Mouse (Mus musculus): ENCODE data around the gene A630001G21Rik.

The A630001G21Rik gene

GRCm38 (mm10) chr1:85735463-85736123, 42.9 kb downstream of the A630001G21Rik start:
- DNase-seq (ENCODE audit: extremely low spot score): no peak

GRCm38 (mm10) chr1:85734511-85734910, 43.9 kb downstream of the A630001G21Rik start:
- DNase-seq (ENCODE audit: extremely low spot score): no peak

- no peak for DNase-seq (ENCODE audit: extremely low spot score)
Observed at GRCm38 (mm10) chr1:85732581-85732980, 45.9 kb downstream of the A630001G21Rik start.

- DNase-seq (ENCODE audit: extremely low spot score): no peak
Observed at GRCm38 (mm10) chr1:85730471-85730870, 48.0 kb downstream of the A630001G21Rik start.

GRCm38 (mm10) chr1:85720220-85720893, 58.1 kb downstream of the A630001G21Rik start:
- DNase-seq (ENCODE audit: extremely low spot score): no peak

- DNase-seq (ENCODE audit: extremely low spot score): no peak
Observed at GRCm38 (mm10) chr1:85719049-85719448, 59.4 kb downstream of the A630001G21Rik start.

GRCm38 (mm10) chr1:85716447-85717027, 61.9 kb downstream of the A630001G21Rik start:
- no peak for DNase-seq (ENCODE audit: extremely low spot score)

GRCm38 (mm10) chr1:85714501-85714900, 63.9 kb downstream of the A630001G21Rik start:
- DNase-seq (ENCODE audit: extremely low spot score): no peak

GRCm38 (mm10) chr1:85706754-85707153, 71.7 kb downstream of the A630001G21Rik start:
- DNase-seq (ENCODE audit: extremely low spot score): no peak

GRCm38 (mm10) chr1:85705552-85705951, 72.9 kb downstream of the A630001G21Rik start:
- DNase-seq (ENCODE audit: extremely low spot score): no peak

- DNase-seq (ENCODE audit: extremely low spot score): peak; percentile 75
Observed at GRCm38 (mm10) chr1:85703245-85704186, 74.9 kb downstream of the A630001G21Rik start.

GRCm38 (mm10) chr1:85702531-85702930, 75.9 kb downstream of the A630001G21Rik start:
- no peak for DNase-seq (ENCODE audit: extremely low spot score)

GRCm38 (mm10) chr1:85697721-85698493, 80.5 kb downstream of the A630001G21Rik start:
- DNase-seq (ENCODE audit: extremely low spot score): no peak

- DNase-seq (ENCODE audit: extremely low spot score): no peak
Observed at GRCm38 (mm10) chr1:85695646-85696045, 82.8 kb downstream of the A630001G21Rik start.

GRCm38 (mm10) chr1:85693280-85693679, 85.2 kb downstream of the A630001G21Rik start:
- DNase-seq (ENCODE audit: extremely low spot score): no peak

GRCm38 (mm10) chr1:85692281-85692680, 86.2 kb downstream of the A630001G21Rik start:
- no peak for DNase-seq (ENCODE audit: extremely low spot score)

GRCm38 (mm10) chr1:85690544-85690943, 87.9 kb downstream of the A630001G21Rik start:
- DNase-seq (ENCODE audit: extremely low spot score): no peak

- no peak for DNase-seq (ENCODE audit: extremely low spot score)
Observed at GRCm38 (mm10) chr1:85687346-85687745, 91.1 kb downstream of the A630001G21Rik start.

- no peak for DNase-seq (ENCODE audit: extremely low spot score)
Observed at GRCm38 (mm10) chr1:85686666-85687065, 91.8 kb downstream of the A630001G21Rik start.

- peak; percentile 17 for DNase-seq (ENCODE audit: extremely low spot score)
Observed at GRCm38 (mm10) chr1:85680226-85680625, 98.2 kb downstream of the A630001G21Rik start.

All from embryo, embryonic 9.5 days (tissue).